Mouse (Mus musculus) common myeloid progenitor, adult 5-6 weeks (primary cell): ENCODE measurements around the gene Sufu. TPM values are rescaled to one million over a fixed set of nuclear protein-coding genes. Genes with fewer than 3 reads are reported as not detected.
A peak's percentile ranks its signal among the peaks of the same experiment; 100 is the strongest.

ENCODE experiments used
- ATAC-seq: replicated peaks from 2 replicates; pipeline ENCODE4 v1.8.0; 2016; ENCODE audit warnings: low read depth, mild to moderate bottlenecking, moderate TSS enrichment, inconsistent platforms; ENCODE audit not compliant: poor library complexity, severe bottlenecking
- total RNA-seq: library from RNA; stranded (forward); fragments of 200-1000, 187-1606 nt; gene quantifications from 2 replicates; pipeline ENCODE4 v1.2.3, GENCODE M21; 2017

Sufu gene
- total RNA-seq, 1 experiment from 2014 or later: 22.2 TPM

GRCm38 (mm10) chr19:46524152-46524544 is 127.5 kb downstream of the Sufu start:
- no peak for ATAC-seq

GRCm38 (mm10) chr19:46524601-46525321 is 128.1 kb downstream of the Sufu start:
- ATAC-seq: 0 out of 2 replicates have a peak, but pooled peaks have one; percentile 5

- no peak for ATAC-seq
These were observed 129.3 kb downstream of the Sufu start for GRCm38 (mm10) chr19:46525691-46526631.

DNA sequence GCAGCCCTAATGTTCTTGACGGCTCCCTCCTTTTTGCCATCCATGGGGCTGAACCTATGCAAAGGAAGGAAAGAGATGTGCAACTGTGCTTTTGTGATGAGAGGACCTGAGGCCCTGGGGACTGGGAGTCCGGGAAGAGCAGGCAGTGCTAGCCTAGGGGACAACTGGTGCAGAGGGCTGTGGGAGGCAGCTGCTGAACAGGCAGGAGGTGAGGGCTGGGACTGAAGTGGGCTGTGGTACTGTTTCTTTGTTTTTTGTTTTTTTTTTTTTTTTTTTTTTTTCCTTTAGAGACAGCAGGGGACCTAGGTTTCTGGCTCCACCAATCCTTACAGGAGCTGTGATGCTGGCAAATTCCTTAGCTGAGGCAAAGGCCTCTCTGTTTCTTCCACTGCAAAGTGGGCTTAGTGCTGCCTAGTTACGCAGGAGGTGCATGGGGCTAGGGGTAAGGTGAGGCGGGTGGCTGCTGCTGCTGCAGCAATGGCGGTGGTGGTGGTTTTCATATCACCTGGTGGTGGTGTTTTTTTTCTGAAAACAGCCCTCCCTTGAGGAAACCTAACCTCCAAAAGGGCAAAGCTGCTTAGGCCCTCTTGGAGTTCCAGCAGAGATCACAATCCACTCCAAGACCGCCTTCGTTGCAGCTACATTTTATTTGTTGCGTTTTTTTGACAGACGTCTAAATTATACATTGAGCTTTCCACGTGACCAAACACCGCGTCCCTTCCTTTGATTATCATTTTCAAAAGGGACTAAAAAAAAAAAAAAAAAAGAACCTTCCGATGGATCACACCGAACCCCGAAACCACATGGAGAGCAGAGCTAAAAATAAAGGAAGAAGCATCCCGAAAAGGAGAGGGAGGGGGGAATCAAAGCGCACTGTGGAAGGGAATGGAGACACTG is 131.2 kb downstream of the Sufu start:
- no peak for ATAC-seq

DNA sequence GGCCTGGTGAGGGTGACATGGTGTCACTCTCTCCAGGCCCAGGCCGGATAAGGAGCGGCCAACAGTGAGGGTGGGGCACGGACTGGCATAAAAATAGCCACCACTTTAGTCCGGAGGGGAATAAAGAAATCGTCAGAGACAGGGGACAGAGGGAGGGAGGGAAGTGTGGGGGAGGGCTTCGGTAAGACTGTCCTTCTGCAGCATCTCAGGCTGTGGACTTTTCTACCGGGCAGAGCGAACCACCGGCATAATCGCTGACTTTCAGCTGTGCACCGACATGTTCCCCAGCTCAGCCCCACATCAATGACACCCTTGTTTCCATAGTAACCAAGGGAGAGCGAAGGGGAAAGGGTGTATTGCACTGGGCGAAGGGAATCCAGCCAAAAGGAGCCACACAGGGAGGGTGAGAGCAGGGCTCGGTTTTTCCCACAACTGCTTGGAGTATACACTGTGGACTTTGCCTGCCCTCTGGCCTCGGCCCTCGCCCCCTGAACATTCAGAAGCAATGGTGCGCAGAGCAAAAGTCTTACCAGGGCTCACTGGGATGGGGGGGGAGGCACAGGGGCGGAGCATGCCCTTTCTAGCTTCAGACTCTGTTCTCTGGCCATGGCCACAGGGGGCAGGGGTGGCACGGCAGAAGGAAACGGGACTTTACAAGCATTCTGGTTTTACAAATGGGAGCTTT is 132.0 kb downstream of the Sufu start:
- ATAC-seq: peak; percentile 62

GRCm38 (mm10) chr19:46529601-46530448 is 133.1 kb downstream of the Sufu start:
- ATAC-seq: no peak

DNA sequence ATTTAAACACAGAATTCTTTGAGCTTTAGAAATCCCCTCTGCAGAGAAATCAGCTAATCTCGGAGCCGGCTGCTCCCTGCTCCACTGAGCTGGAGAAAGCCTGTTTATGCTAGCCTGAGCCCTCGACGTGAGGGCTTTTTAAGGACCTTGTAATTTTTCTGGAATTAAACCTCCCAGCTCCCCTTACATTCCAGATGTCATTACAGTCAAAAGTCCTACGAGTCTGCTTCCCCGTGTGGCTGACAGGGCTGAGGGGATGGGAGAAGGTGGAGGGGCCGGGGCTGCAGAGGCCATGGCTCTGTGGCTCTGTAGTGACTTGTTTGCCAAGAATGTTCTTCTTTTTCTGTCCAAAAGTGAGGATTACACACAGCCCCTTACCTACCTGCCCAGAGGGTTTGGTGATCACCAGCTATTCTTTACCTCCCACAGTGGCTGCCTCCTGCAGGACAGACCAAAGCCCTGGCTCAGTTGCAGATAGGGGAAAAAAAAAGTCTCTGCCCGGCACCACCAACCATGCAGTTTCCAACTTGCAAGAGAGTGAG is 133.8 kb downstream of the Sufu start:
- ATAC-seq: no peak

DNA sequence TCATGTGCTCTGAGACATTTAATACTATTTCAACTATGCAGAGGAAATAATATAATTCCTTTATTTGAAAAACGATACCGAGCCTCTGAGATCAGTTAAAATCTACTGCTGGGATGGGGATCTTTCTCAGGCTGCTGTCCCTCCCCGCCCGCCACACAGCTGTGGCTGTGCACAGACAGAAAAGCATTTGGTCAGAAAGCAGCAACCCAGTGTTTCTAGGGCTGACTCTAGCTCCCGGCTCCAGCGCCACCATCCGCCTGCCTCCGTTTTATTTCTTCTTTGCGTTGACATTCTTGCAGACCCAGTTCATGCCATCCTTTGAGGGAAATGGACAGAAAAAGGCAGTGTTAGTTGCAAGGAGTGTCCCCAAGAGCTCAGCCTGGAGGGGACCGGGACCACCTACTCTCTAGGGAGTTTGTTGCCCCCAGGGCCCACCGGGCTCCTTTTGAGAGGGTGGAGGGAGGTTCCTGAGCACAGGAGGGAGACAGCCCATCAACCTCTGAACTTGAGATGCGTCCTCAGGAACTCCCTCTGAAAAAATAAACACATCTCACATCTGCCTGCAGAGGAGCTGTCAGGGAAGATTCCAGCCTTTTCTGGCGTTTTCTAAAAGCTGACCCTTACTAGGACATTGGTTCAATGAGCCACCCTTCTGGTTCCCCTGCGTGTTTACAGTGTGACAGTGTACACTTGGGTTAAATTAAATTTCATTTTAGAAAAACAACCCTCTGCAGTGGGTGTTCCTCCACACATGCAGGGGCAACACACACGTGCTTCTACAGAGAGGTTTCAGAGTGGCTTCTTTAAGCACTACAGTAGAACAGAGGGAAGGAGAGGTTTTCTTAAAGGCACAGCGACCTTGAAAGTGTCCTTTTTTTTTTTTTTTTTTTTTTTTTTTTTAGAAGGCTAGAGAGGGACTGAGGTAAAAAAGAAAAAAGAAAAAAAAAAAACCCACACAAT is 134.7 kb downstream of the Sufu start:
- no peak for ATAC-seq

DNA sequence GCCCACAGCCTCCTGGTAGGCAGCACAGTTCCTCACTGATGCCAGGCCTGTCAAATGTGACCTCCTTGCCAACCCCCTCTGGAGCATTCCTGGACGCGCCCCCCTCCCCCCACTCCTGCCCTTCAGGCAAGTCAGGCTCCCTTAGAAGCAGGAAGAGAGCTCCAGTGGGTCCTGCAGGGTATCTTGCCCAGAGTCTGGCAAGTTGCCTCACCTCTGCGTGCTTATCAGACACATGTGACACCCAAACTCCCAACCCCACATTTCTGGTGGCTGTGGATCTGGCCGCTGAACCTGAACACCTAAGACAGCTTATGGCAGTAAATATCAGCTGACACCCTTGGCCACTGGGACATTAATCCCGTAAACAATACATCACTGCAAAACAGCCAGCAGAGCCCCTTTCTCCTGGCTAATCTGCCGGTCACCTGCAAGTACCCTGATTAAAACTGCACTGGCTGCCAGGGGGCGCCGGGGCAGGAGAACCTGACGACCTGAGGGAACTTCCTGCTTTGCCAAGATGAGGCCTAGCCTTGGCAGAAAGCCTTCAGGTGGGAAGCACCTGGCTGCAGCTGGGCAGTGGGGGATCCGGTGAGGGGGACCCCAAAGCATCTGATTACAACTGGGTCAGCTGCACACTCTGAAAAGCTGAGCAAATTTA is 135.5 kb downstream of the Sufu start:
- peak; percentile 39 for ATAC-seq

DNA sequence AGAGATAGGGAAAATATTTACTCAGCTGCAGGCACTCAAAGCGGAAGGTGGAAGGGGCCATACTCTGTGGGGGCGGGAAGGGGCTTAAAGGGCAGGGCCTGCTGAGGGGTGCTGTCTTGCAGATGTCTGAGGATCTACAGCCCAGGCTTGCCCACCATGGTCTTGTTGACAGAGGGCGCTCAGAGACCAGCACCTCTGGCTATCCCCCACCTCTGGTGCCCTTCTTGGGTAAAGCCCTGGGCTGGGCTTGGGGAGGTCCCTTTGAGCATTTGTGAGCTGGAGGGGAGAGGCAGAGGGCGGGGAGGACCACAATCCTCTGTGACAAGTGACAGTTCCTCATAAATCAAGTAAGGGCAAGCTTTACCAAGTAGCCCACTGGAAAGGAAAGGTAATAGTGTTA is 136.4 kb downstream of the Sufu start:
- ATAC-seq: no peak

DNA sequence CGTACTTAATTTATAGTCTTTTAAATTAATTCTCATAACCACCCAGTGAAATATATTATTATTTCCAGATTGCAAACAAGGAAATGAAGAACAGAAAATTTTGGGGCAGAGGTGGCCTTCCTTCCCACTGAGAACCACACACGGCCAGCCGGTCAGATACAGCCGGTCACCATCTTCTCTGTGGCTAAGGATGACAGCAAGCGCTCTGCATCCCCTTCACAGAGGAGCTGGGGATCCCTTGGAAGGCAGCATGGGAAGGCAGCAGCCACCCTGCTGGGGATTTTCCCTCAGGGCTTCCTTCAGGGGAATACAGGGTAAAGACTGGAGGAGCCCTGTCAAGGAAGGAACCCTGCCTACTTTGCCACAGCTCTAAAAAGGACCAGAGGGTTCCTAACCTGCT is 136.8 kb downstream of the Sufu start:
- no peak for ATAC-seq

- ATAC-seq: no peak
These were observed 137.9 kb downstream of the Sufu start for GRCm38 (mm10) chr19:46534542-46535098.

DNA sequence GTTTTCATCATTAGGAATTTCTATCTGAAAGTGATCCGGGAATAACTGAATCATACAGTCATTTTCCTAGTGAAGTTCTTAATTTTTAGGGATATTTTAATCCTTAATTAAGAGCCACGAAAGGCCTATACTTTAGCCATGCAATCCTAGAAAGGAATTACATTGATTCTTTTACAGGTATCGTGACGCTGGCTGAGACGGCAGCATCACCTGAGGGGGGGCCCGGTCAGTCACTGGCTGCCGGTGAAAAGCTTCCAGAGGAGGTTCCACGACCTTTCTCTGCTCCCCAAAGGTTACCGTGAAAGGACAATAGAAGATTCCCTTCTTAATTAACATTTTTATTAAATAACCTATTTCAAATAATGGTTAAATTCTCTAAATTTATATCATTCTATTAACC is 140.7 kb downstream of the Sufu start:
- no peak for ATAC-seq

DNA sequence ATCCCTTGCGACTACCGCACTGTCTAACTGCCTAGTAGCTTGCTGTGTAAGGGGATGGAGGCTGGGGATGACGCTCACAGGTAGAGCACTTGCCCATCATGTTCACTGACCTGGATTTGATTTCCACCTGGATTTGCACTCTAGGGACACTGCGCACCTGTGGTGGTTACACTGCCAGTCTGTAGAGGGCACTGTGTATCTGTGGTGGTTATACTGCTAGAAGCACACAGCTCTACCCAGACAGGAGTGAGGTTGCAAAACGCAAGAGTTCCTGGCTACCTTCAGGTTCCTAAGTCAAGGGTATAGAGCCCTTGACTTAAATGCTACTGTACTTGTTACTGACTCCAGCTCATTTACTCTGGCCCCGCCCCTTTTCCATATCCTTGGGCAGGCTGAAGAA is 141.5 kb downstream of the Sufu start:
- peak; percentile 57; the same call in 1 of the 2 replicates for ATAC-seq
